Comparison of ENCODE assay signal across 14 mouse cellular contexts in the genomic region with DNA sequence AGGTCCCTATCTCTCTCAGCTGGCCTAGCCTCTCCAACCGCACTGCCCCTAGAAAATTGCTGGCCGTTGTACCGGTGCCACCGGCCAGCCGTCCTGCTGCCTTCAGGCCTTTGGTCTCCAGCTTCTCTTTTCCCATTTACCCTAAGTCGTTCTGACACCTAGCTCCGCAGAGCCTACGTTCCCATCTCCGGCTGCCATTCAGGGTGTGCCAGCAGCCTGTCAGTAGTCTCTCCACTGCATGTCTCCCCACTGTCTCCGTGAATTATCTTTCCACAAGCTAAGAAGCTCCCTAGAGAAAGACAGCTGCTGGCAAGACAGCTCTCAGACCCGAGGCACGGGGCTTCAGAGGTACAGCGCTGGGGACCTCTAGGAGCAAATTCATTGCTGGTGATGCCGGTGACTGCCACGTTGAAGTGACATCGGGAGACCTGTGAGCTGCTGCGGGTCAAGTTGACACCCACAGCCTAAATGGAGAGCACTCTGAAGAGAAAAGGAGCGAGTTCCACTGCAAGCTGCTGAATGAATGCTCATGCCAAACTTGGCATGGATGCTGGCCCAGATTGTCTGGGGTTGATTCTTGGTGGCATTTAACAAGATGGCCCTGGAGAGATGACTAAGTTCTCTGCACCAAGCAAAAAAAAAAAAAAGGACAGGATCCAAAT. TPM values are rescaled to one million over a fixed set of nuclear protein-coding genes. Genes with fewer than 3 reads are reported as not detected.
DNase-seq lines count a peak whose midpoint lies in the region; ATAC-seq and TF ChIP-seq lines count a peak whose summit lies in the region.
"Had no signal": no experiment of that assay in that cellular context is flagged by ENCODE, and none has a peak within 500 bp of the region (broad histone marks: within the 10 kb centered on the region; RNA-seq: fewer than 3 reads in every experiment).

No protein-coding gene starts in this region.

- H3K9ac ChIP-seq in hindbrain, embryonic 13.5 days: no peak overlapping the region; the same call in 1 of the 2 replicates
- no peak overlapping the region for H3K9ac ChIP-seq in hindbrain, embryonic 12.5 days
- H3K9ac ChIP-seq in neural tube, embryonic 15.5 days (replicated peaks): no peak overlapping the region
- no peak overlapping the region for H3K9ac ChIP-seq in kidney, embryonic 16.5 days (replicated peaks; ENCODE audit: low read length)
- H3K9ac ChIP-seq: embryonic facial prominence, embryonic 12.5 days; liver, embryonic 13.5 days had no signal

- no peak overlapping the region for H3K4me2 ChIP-seq in hindbrain, embryonic 13.5 days
- no peak overlapping the region for H3K4me2 ChIP-seq in hindbrain, embryonic 12.5 days (replicated peaks)
- H3K4me2 ChIP-seq in neural tube, embryonic 15.5 days: no peak overlapping the region
- H3K4me2 ChIP-seq in kidney, embryonic 16.5 days (replicated peaks; ENCODE audit: low read depth, low read length): no peak overlapping the region
- H3K4me2 ChIP-seq: embryonic facial prominence, embryonic 12.5 days; liver, embryonic 13.5 days had no signal

- H3K4me1 ChIP-seq in hindbrain, embryonic 13.5 days (replicated peaks): peaks cover 32% of the 10 kb centered on the region
- H3K4me1 ChIP-seq in hindbrain, embryonic 12.5 days: peaks cover 25% of the 10 kb centered on the region
- H3K4me1 ChIP-seq in neural tube, embryonic 15.5 days: peaks cover 28% of the 10 kb centered on the region
- H3K4me1 ChIP-seq in kidney, embryonic 16.5 days (ENCODE audit: insufficient read depth, low read length): peaks cover 16% of the 10 kb centered on the region
- H3K4me1 ChIP-seq in kidney, adult 2 months (ENCODE audit: control insufficient read depth, insufficient read depth, low read length): no peaks in the 10 kb centered on the region
- H3K4me1 ChIP-seq: liver, embryonic 13.5 days had no signal

- no peak for TF ChIP-seq CTCF in kidney, adult 2 months (conservative IDR thresholded peaks at IDR 0.05; ENCODE audit: insufficient read depth, insufficient read length, low read depth, low read length)

- H3K27ac ChIP-seq in hindbrain, embryonic 13.5 days: peak overlapping the region; percentile 44; the same call in 1 of the 2 replicates
- no peak overlapping the region for H3K27ac ChIP-seq in hindbrain, embryonic 12.5 days
- H3K27ac ChIP-seq in neural tube, embryonic 15.5 days (replicated peaks): 0 out of 2 replicates have a peak overlapping the region, but pooled peaks have one; percentile 5
- H3K27ac ChIP-seq in kidney, embryonic 16.5 days (ENCODE audit: low read length): no peak overlapping the region
- no peak overlapping the region for H3K27ac ChIP-seq in kidney, adult 2 months (ENCODE audit: insufficient read depth, low read depth, low read length)
- H3K27ac ChIP-seq: embryonic facial prominence, embryonic 12.5 days; liver, embryonic 13.5 days had no signal

- H3K9me3 ChIP-seq in hindbrain, embryonic 13.5 days: no peaks in the 10 kb centered on the region
- no peaks in the 10 kb centered on the region for H3K9me3 ChIP-seq in hindbrain, embryonic 12.5 days (replicated peaks)
- H3K9me3 ChIP-seq in neural tube, embryonic 15.5 days (replicated peaks): no peaks in the 10 kb centered on the region
- no peaks in the 10 kb centered on the region for H3K9me3 ChIP-seq in kidney, embryonic 16.5 days (ENCODE audit: low read length)
- H3K9me3 ChIP-seq: embryonic facial prominence, embryonic 12.5 days; liver, embryonic 13.5 days had no signal

- no peaks in the 10 kb centered on the region for H3K36me3 ChIP-seq in hindbrain, embryonic 13.5 days
- H3K36me3 ChIP-seq in hindbrain, embryonic 12.5 days: no peaks in the 10 kb centered on the region
- no peaks in the 10 kb centered on the region for H3K36me3 ChIP-seq in neural tube, embryonic 15.5 days
- no peaks in the 10 kb centered on the region for H3K36me3 ChIP-seq in kidney, embryonic 16.5 days (ENCODE audit: insufficient read depth, low read length)
- H3K36me3 ChIP-seq in kidney, adult 2 months (ENCODE audit: control insufficient read depth, insufficient read depth, low read length): no peaks in the 10 kb centered on the region
- H3K36me3 ChIP-seq: liver, embryonic 13.5 days had no signal

- no peak for ATAC-seq in hindbrain, embryonic 13.5 days (ENCODE audit: low FRiP score)
- no peak for ATAC-seq in hindbrain, embryonic 12.5 days (ENCODE audit: low FRiP score)
- ATAC-seq in neural tube, embryonic 15.5 days (ENCODE audit: low FRiP score): no peak
- no peak for ATAC-seq in kidney, embryonic 16.5 days (ENCODE audit: low FRiP score, low TSS enrichment)

- no peak overlapping the region for H3K4me3 ChIP-seq in hindbrain, embryonic 13.5 days
- no peak overlapping the region for H3K4me3 ChIP-seq in hindbrain, embryonic 12.5 days
- no peak overlapping the region for H3K4me3 ChIP-seq in neural tube, embryonic 15.5 days (replicated peaks)
- H3K4me3 ChIP-seq in kidney, embryonic 16.5 days (ENCODE audit: low read length): no peak overlapping the region
- no peak overlapping the region for H3K4me3 ChIP-seq in kidney, adult 2 months (ENCODE audit: insufficient read depth, low read depth, low read length)
- H3K4me3 ChIP-seq: embryonic facial prominence, embryonic 12.5 days; liver, embryonic 13.5 days had no signal

- peak; percentile 53 for DNase-seq in right cerebral cortex, adult 18-20 months
- DNase-seq in right cerebral cortex, postnatal 14 days: no peak
- peak; percentile 67 to 69 for DNase-seq in cerebellum, postnatal 14 days
- no peak for DNase-seq in kidney, adult 2 months
- DNase-seq: heart, adult 18-20 months; kidney, postnatal 10 days; liver, embryonic 13.5 days; lung, postnatal 36 days; thymus, adult 18-20 months had no signal

- TF ChIP-seq POLR2A in kidney, adult 2 months (IDR thresholded peaks at IDR 0.05; ENCODE audit: low read depth, low read length): no peak

- peaks cover 32% of the 10 kb centered on the region for H3K27me3 ChIP-seq in hindbrain, embryonic 13.5 days
- peaks cover 31% of the 10 kb centered on the region for H3K27me3 ChIP-seq in hindbrain, embryonic 12.5 days
- peaks cover 16% of the 10 kb centered on the region for H3K27me3 ChIP-seq in neural tube, embryonic 15.5 days (replicated peaks)
- peaks cover 12% of the 10 kb centered on the region for H3K27me3 ChIP-seq in kidney, embryonic 16.5 days (ENCODE audit: insufficient read depth, low read length)
- no peaks in the 10 kb centered on the region for H3K27me3 ChIP-seq in kidney, adult 2 months (replicated peaks; ENCODE audit: control insufficient read depth, insufficient read depth, low read length)

- WGBS in hindbrain, embryonic 13.5 days: 64% methylated on average over 18 of the region's 18 CpGs
- 68% methylated on average over 18 of the region's 18 CpGs for WGBS in hindbrain, embryonic 12.5 days
- WGBS in neural tube, embryonic 15.5 days: 60% methylated on average over 18 of the region's 18 CpGs
- WGBS in kidney, embryonic 16.5 days: 73% methylated on average over 18 of the region's 18 CpGs
- 86% methylated on average over 18 of the region's 18 CpGs for WGBS in kidney, adult 2 months

RNA-seq across cellular contexts. Expression of gene Htr6, which starts 6.0 kb away (rescaled TPM):
- polyA plus RNA-seq in hindbrain, embryonic 13.5 days (2015; fragmentation: Nextera tagmentation; extraction: Ambion mirVana): 0.18 and 0.27 TPM in 2 replicates
- polyA plus RNA-seq in hindbrain, embryonic 12.5 days (2016; fragmentation: Nextera tagmentation; extraction: Ambion mirVana): 0.20 TPM in 1 of 2 replicates, not detected in the other
- polyA plus RNA-seq in neural tube, embryonic 15.5 days (2015; fragmentation: Nextera tagmentation; extraction: Ambion mirVana): 0.80 and 1.0 TPM in 2 replicates
- polyA plus RNA-seq in kidney, embryonic 16.5 days (2015; fragmentation: Nextera tagmentation; extraction: Ambion mirVana): 0.12 and 0.15 TPM in 2 replicates
- not detected in 2 replicates for polyA plus RNA-seq in kidney, adult 2 months (2012; rRNA removed)
- polyA plus RNA-seq: liver, embryonic 13.5 days had no signal

RNA-seq across cellular contexts. Expression of gene Nbl1, which starts 11.4 kb away (rescaled TPM):
- polyA plus RNA-seq in hindbrain, embryonic 13.5 days (2015; fragmentation: Nextera tagmentation; extraction: Ambion mirVana): 40.8 and 45.3 TPM in 2 replicates
- polyA plus RNA-seq in hindbrain, embryonic 12.5 days (2016; fragmentation: Nextera tagmentation; extraction: Ambion mirVana): 54.8 and 56.1 TPM in 2 replicates
- 47.9 and 51.2 TPM in 2 replicates for polyA plus RNA-seq in neural tube, embryonic 15.5 days (2015; fragmentation: Nextera tagmentation; extraction: Ambion mirVana)
- 27.6 and 31.1 TPM in 2 replicates for polyA plus RNA-seq in kidney, embryonic 16.5 days (2015; fragmentation: Nextera tagmentation; extraction: Ambion mirVana)
- 35.7 and 42.9 TPM in 2 replicates for polyA plus RNA-seq in kidney, adult 2 months (2012; rRNA removed)

RNA-seq across cellular contexts. Expression of gene Minos1, which starts 49.5 kb away (rescaled TPM):
- polyA plus RNA-seq in hindbrain, embryonic 13.5 days (2015; fragmentation: Nextera tagmentation; extraction: Ambion mirVana): 424 and 441 TPM in 2 replicates
- polyA plus RNA-seq in hindbrain, embryonic 12.5 days (2016; fragmentation: Nextera tagmentation; extraction: Ambion mirVana): 376 and 407 TPM in 2 replicates
- 440 and 466 TPM in 2 replicates for polyA plus RNA-seq in neural tube, embryonic 15.5 days (2015; fragmentation: Nextera tagmentation; extraction: Ambion mirVana)
- 470 and 478 TPM in 2 replicates for polyA plus RNA-seq in kidney, embryonic 16.5 days (2015; fragmentation: Nextera tagmentation; extraction: Ambion mirVana)
- polyA plus RNA-seq in kidney, adult 2 months (2012; rRNA removed): 100 and 157 TPM in 2 replicates

Comparison
In these comparisons a context has a peak if more than half of its experiments do, and no peak if none do; other contexts are left out.
1. H3K27ac ChIP-seq: peak in hindbrain, embryonic 13.5 days (single experiment) and neural tube, embryonic 15.5 days (single experiment); none in hindbrain, embryonic 12.5 days (single experiment), kidney, embryonic 16.5 days (single experiment) and kidney, adult 2 months (single experiment).
2. DNase-seq: peak in right cerebral cortex, adult 18-20 months (single experiment) and cerebellum, postnatal 14 days (2 of 2); none in right cerebral cortex, postnatal 14 days (single experiment) and kidney, adult 2 months (single experiment).